Mouse (Mus musculus) embryonic facial prominence, embryonic 12.5 days (tissue): ENCODE measurements around the gene Zdhhc7. TPM values are rescaled to one million over a fixed set of nuclear protein-coding genes. Genes with fewer than 3 reads are reported as not detected.

Experiments used
- ATAC-seq: fragments of 200-750 bp; cut with Nextera tagmentation; 2 replicates; pipeline ENCODE4 v1.8.0; 2017; ENCODE audit not compliant: insufficient number of reproducible peaks, insufficient read depth, low FRiP score, low TSS enrichment
- H3K27ac ChIP-seq: fragments of 300-500 bp; sonication (generic); 2 replicates; pipeline ENCODE4 v1.5.1; 2016; ENCODE audit warnings: mild to moderate bottlenecking
- H3K27me3 ChIP-seq: fragments of 300-500 bp; sonication (generic); 2 replicates; pipeline ENCODE4 v1.6.1; 2016; ENCODE audit warnings: mild to moderate bottlenecking, moderate library complexity
- H3K36me3 ChIP-seq: fragments of 300-500 bp; sonication (generic); 2 replicates; pipeline ENCODE4 v1.6.1; 2016; ENCODE audit warnings: mild to moderate bottlenecking
- H3K4me1 ChIP-seq: fragments of 300-500 bp; sonication (generic); 2 replicates; pipeline ENCODE4 v1.6.1; 2016
- H3K4me2 ChIP-seq: fragments of 300-500 bp; sonication (generic); replicated peaks from 2 replicates; pipeline ENCODE4 v1.6.1; 2016; ENCODE audit warnings: mild to moderate bottlenecking, moderate library complexity
- H3K4me3 ChIP-seq: fragments of 300-500 bp; sonication (generic); 2 replicates; pipeline ENCODE4 v1.5.1; 2016; ENCODE audit warnings: mild to moderate bottlenecking
- H3K9ac ChIP-seq: fragments of 300-500 bp; sonication (generic); 2 replicates; pipeline ENCODE4 v1.6.1; 2016; ENCODE audit warnings: mild to moderate bottlenecking, moderate library complexity
- H3K9me3 ChIP-seq: fragments of 300-500 bp; sonication (generic); 2 replicates; pipeline ENCODE4 v1.6.1; 2016; ENCODE audit warnings: mild to moderate bottlenecking, moderate library complexity
- WGBS: fragments of 180-500 bp; shearing (Covaris S2); methylation state at CpG from one replicate; pipeline ENCODE4 v1.1.7; 2016; 5-methylcytosine and 5-hydroxymethylcytosine counted together
- polyA plus RNA-seq: library from polyadenylated mRNA; unstranded; fragments of >200 nt; fragmentation: Nextera tagmentation; extraction: Ambion mirVana; gene quantifications from 2 replicates; pipeline ENCODE4 v1.2.1, GENCODE M21; 2016

The Zdhhc7 gene
- polyA plus RNA-seq, 1 experiment from 2014 or later, result 34.7 TPM

DNA sequence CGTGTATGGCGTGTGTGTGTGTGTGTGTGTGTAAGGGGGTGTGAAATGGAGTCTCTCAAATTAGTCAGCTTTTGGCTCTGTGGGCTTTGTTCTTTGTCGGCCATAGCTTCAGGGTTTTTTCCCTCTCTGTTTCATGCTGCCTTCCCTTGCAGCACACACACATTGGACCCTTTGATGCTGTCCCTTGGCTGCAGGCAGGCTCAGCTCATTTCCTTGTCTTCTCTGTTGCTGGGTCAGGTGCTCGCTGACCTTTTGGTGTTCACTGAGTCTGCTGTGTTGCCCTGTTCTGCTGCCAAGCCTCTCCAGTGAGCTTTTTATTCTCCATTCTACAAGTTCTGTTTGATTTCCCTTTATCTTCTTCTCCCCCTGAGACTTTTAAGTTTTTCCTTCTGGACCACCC lies 28.3 kb upstream of the Zdhhc7 start:
- 28% methylated on average over 4 of the region's 4 CpGs for WGBS
- H3K9ac ChIP-seq, result no peak overlapping the region
- H3K4me3 ChIP-seq, result no peak overlapping the region
- no peak overlapping the region for H3K4me2 ChIP-seq
- no peaks in the 10 kb centered on the region for H3K36me3 ChIP-seq
- no peak for ATAC-seq
- peaks cover 6% of the 10 kb centered on the region; the same call in 1 of the 2 replicates for H3K27me3 ChIP-seq
- no peaks in the 10 kb centered on the region for H3K9me3 ChIP-seq
- peaks cover 12% of the 10 kb centered on the region for H3K4me1 ChIP-seq
- peak overlapping the region; percentile 24; the same call in 1 of the 2 replicates for H3K27ac ChIP-seq

DNA sequence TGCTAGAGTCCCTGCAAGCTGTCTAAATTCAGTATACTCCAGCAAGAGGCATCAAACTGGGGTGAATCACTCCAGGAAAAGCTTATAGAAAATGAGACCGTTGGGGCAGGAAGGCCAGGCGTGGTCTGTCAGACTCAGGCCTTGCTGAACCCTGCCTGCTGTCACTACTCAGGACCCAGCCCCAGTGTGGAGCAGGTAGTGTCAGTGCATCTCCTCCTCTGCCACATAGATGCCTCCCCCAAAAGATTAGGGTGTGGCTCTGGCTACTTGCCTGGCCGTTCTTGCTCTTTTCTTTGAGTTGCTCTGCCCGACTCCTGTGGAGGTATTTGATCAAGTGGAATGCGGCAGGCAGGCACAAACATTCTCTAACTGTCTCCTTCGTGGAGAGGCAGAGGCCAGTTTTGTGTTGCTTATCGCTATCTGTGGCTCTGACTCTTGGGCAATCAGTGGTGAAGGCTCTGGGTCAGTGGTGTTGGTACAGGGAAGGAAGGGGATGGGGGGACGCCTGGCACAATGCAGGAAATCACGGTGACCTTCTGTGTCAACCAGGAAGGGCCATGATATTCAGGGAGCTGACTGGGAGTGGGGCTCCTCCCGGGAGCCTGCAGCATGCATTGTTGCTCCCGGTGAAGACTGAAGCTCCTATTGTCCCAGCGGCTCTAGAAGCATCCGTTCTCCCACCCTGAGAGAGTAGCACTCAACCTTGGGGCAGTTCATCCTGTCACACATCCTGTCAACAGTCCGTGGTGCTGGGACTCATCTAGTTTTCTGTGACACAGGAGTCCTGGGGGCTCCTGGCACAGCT lies 25.3 kb upstream of the Zdhhc7 start:
- Histone ChIP-seq H3K4me1 (peaks cover 12% of the 10 kb centered on the region), H3K4me2 (no peak overlapping the region), H3K36me3 (no peaks in the 10 kb centered on the region), H3K27ac (peak overlapping the region; percentile 46), H3K9me3 (no peaks in the 10 kb centered on the region), H3K9ac (no peak overlapping the region), H3K4me3 (no peak overlapping the region), H3K27me3 (peaks cover 6% of the 10 kb centered on the region; the same call in 1 of the 2 replicates)
- ATAC-seq, result no peak
- 24% methylated on average over 14 of the region's 14 CpGs for WGBS

DNA sequence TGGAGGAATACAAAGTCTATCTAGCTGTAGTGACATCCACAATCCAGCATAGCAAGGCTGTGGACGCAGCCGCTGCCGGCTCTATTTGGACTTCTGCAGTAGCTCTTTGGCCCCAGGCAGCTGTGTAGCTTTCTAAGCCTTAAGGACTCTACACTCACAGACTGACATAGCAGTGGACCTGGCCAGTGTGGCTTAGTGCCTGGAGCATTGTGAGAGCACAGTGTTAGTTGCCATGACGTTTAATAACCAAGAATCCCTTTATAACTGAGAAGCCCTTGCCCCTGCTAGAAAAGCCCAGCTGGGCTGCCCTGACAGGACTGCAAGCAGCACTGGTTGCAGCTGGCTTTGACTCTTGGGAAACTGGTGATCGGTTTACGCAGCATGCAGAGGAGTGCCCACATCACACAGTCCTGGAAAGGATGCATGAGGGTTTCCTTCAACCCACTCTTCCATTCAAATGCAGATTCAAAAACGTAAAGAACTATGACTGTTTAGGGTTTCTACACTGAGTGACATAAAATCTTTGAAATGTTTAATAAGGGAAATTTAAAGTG lies 23.6 kb upstream of the Zdhhc7 start:
- 55% methylated on average over 7 of the region's 7 CpGs for WGBS
- no peak for ATAC-seq
- Histone ChIP-seq H3K36me3 (no peaks in the 10 kb centered on the region), H3K4me1 (peaks cover 12% of the 10 kb centered on the region), H3K9me3 (no peaks in the 10 kb centered on the region), H3K9ac (0 out of 2 replicates have a peak overlapping the region, but pooled peaks have one; percentile 27), H3K4me2 (no peak overlapping the region), H3K4me3 (no peak overlapping the region), H3K27ac (no peak overlapping the region), H3K27me3 (peaks cover 6% of the 10 kb centered on the region; the same call in 1 of the 2 replicates)

DNA sequence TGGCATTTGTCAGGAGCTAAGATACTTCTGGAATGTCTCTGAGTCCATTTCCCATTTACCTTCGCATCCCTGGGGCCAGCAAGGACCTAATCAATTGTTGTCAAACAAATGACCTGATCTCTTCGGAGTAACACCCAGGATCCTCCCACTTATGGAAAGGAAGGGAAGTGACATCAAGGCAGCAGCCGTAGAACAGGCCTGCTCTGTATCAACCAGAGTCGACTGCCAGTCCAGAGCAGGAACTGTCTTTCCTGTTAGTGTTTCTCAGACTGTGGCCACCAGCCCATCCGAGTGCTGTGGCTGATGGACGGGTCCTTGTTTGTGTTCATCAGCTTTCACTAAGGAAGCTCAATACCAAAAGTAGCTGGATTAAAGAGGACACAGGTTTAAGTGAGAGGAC lies 23.0 kb upstream of the Zdhhc7 start:
- Histone ChIP-seq H3K27me3 (peaks cover 9% of the 10 kb centered on the region; the same call in 1 of the 2 replicates), H3K9ac (no peak overlapping the region), H3K4me3 (no peak overlapping the region), H3K9me3 (no peaks in the 10 kb centered on the region), H3K4me2 (no peak overlapping the region), H3K36me3 (no peaks in the 10 kb centered on the region), H3K4me1 (peaks cover 12% of the 10 kb centered on the region), H3K27ac (no peak overlapping the region)
- ATAC-seq, result no peak
- 41% methylated on average over 6 of the region's 6 CpGs for WGBS

DNA sequence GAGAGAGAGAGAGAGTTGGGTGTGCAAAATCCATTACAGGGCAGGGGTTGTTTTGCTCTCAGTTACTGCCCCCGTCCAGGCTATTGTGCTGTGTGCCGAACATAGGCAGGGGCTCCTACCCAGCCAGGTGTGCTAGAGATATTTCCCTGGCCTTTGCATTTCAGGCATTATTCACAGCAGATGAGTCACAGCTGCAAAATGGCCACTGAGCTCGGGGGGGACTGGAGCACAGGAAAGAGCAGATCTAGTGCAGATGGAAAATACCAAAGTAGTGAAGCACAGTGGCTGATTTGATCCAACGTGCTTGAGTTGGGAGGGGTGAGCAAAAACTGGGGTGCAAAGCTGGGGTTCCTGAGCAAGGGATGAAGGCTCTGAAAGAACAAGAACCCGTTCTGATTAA lies 19.7 kb upstream of the Zdhhc7 start:
- 59% methylated on average over 5 of the region's 5 CpGs for WGBS
- Histone ChIP-seq H3K27me3 (peaks cover 24% of the 10 kb centered on the region), H3K4me1 (peaks cover 3% of the 10 kb centered on the region; the same call in 1 of the 2 replicates), H3K4me3 (no peak overlapping the region), H3K9ac (no peak overlapping the region), H3K4me2 (no peak overlapping the region), H3K36me3 (no peaks in the 10 kb centered on the region), H3K27ac (no peak overlapping the region), H3K9me3 (no peaks in the 10 kb centered on the region)
- no peak for ATAC-seq

DNA sequence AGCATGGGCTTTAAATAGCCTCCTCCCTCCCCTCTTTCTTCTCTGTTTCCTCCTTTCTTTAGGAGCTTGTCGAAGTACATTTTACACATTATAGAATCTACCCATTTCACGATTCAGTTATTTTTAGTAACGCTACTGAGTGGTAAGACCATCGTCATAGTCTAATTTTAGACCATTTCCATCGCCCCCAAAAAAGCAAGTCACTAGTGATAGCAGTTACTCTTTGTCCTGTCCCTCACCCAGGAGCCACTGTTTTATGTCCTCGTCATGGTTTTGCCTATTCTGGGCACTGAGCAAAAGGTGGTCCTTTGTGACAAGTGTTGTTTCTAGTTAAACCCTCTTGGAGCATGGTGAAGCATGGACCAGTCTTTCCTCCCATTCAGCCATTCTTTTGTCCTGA lies 18.6 kb upstream of the Zdhhc7 start:
- 79% methylated on average over 6 of the region's 6 CpGs for WGBS
- no peak overlapping the region for H3K9ac ChIP-seq
- peaks cover 2% of the 10 kb centered on the region; the same call in 1 of the 2 replicates for H3K4me1 ChIP-seq
- no peaks in the 10 kb centered on the region for H3K9me3 ChIP-seq
- no peak overlapping the region for H3K4me2 ChIP-seq
- H3K27ac ChIP-seq, result no peak overlapping the region
- H3K4me3 ChIP-seq, result no peak overlapping the region
- H3K36me3 ChIP-seq, result no peaks in the 10 kb centered on the region
- no peak for ATAC-seq
- H3K27me3 ChIP-seq, result peaks cover 35% of the 10 kb centered on the region

DNA sequence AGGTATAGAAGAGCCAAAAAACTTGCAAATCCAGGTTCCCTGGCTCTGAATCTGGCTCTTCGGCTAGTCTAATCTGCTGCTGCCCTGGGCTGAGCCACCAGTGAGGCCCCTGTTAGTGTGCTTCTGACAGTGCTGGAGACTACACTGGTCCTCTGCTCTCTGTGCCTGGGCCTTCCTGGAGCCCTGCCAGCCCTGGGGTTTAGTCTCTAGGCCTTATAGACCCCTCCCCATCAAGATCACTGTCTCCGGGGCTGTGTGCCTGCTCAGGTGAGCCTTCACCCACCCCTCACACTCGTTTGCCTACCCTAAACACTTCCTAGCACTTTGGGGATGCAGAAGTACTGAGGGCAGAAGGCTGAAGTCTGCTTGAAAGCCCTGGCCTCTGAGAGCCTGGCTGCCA lies 18.1 kb upstream of the Zdhhc7 start:
- H3K27me3 ChIP-seq, result peaks cover 40% of the 10 kb centered on the region
- 65% methylated on average over 3 of the region's 3 CpGs for WGBS
- no peaks in the 10 kb centered on the region for H3K9me3 ChIP-seq

DNA sequence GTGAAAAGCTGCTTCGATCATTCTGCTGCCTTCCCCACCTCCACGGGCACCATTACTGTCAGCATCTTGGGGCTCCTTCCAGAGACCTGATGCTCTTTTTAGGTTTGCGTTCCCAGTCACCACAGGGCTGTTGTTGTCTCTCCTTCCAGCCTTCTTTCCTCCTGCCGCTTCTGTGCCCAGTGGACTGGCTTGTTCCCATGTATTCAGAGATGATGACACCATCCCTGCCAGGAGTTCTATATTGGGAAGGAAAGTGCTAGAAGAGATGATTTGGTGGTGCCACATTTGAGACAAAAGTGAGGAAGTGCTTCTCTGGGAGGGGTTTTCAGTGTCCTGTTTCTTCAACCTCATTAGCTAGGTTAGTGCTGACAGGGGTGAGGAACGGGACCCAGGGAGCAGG lies 17.6 kb upstream of the Zdhhc7 start:
- peaks cover 44% of the 10 kb centered on the region for H3K27me3 ChIP-seq
- no peaks in the 10 kb centered on the region for H3K36me3 ChIP-seq
- no peak overlapping the region for H3K27ac ChIP-seq
- no peak overlapping the region for H3K9ac ChIP-seq
- H3K4me1 ChIP-seq, result peaks cover 5% of the 10 kb centered on the region; the same call in 1 of the 2 replicates
- WGBS, result 79% methylated on average over 5 of the region's 5 CpGs
- no peak for ATAC-seq
- no peak overlapping the region for H3K4me3 ChIP-seq
- no peaks in the 10 kb centered on the region for H3K9me3 ChIP-seq
- no peak overlapping the region for H3K4me2 ChIP-seq

More for the DNA sequence above, 18.1 kb upstream of the Zdhhc7 start:
- H3K4me2 ChIP-seq, result no peak overlapping the region
- peaks cover 2% of the 10 kb centered on the region; the same call in 1 of the 2 replicates for H3K4me1 ChIP-seq
- H3K9ac ChIP-seq, result no peak overlapping the region
- H3K27ac ChIP-seq, result no peak overlapping the region
- H3K4me3 ChIP-seq, result no peak overlapping the region
- no peaks in the 10 kb centered on the region for H3K36me3 ChIP-seq
- ATAC-seq, result no peak

DNA sequence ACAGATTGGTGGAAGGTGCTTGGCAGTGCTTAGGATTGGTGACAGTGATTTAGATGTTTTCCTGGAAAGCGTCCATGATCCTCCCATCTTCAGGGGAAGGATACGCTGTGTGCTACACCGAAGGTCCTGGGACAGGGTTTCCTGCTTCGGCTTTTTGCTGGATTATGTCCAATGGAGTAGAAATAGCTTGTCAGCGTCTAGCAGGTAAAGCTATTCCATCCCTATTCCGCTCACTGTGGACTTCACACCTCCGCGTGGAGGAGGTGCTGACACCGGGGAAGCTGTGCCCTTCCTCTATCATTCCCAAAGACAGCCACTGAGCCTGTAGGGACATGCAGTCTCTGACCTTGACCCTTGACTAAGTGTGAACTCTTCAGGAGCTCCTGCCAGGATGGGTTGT lies 16.9 kb upstream of the Zdhhc7 start:
- ATAC-seq, result no peak
- H3K27me3 ChIP-seq, result peaks cover 44% of the 10 kb centered on the region
- WGBS, result 83% methylated on average over 9 of the region's 9 CpGs

DNA sequence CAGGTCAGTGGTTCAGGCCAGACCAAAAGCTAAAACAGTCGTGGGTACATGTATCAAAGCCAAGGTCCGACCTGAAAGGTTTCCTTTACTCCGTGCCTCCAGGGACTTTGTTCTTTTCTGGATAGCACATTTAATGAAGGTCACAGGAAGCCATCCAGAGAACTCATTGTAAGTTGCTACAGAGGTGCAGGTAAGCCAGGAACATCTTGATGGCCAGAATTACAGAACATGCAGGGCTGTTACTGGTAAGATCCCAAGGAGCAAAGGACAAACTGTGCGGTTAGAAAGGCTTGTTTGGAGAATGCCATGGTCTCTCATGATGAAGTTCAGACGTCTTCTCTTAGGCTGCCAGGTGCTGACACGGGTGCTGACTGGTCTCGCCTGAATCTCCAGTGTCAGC lies 15.3 kb upstream of the Zdhhc7 start:
- no peaks in the 10 kb centered on the region for H3K36me3 ChIP-seq
- H3K4me2 ChIP-seq, result no peak overlapping the region
- peaks cover 12% of the 10 kb centered on the region for H3K4me1 ChIP-seq
- ATAC-seq, result no peak
- H3K27me3 ChIP-seq, result peaks cover 44% of the 10 kb centered on the region
- no peak overlapping the region for H3K4me3 ChIP-seq
- H3K9me3 ChIP-seq, result no peaks in the 10 kb centered on the region
- H3K27ac ChIP-seq, result no peak overlapping the region
- WGBS, result 75% methylated on average over 7 of the region's 7 CpGs
- no peak overlapping the region for H3K9ac ChIP-seq

More for the DNA sequence above, 16.9 kb upstream of the Zdhhc7 start:
- Histone ChIP-seq H3K9me3 (no peaks in the 10 kb centered on the region), H3K9ac (no peak overlapping the region), H3K27ac (no peak overlapping the region), H3K4me3 (no peak overlapping the region), H3K4me1 (peaks cover 8% of the 10 kb centered on the region), H3K4me2 (no peak overlapping the region), H3K36me3 (no peaks in the 10 kb centered on the region)

DNA sequence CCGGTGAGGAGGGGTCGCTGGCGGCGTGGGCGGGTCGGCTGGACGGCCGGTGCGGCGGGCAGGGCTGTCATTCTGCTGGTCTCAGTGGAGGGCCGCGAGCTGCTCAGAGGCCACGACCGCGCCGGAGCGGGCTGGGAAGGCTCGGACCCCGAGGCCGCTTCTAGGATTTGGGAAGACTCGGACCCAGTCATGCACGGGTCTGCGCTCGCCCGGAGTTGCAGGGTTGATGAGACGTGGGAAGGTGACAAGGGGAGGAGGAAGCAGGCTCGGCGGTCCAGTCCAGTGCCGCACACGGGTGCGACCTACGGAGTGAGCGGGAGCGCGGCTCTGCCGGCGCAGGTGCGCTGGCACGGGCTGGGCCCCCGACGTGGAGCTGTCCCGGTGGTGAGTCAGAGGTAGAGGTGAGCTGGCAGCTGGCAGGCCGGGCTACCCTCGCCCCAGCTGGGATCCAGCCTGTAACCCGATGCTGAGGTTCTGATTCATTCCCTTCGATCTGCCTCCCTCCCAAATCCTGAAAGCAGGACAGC lies 13.1 kb upstream of the Zdhhc7 start:
- H3K27me3 ChIP-seq, result peaks cover 42% of the 10 kb centered on the region
- H3K4me1 ChIP-seq, result peaks cover 12% of the 10 kb centered on the region
- H3K27ac ChIP-seq, result no peak overlapping the region
- peak overlapping the region; percentile 88 for H3K4me2 ChIP-seq
- H3K4me3 ChIP-seq, result peak overlapping the region; percentile 67
- H3K9me3 ChIP-seq, result no peaks in the 10 kb centered on the region
- 2% methylated on average over 42 of the region's 46 CpGs for WGBS
- no peaks in the 10 kb centered on the region for H3K36me3 ChIP-seq
- peak; percentile 48 for ATAC-seq
- H3K9ac ChIP-seq, result peak overlapping the region; percentile 64
